Mouse (Mus musculus): Measurements from ENCODE around the gene Cyld. TPM values are rescaled to one million over a fixed set of nuclear protein-coding genes. Genes with fewer than 3 reads are reported as not detected.

The Cyld gene
- polyA plus RNA-seq, 1 experiment from 2014 or later, result 15.4 TPM

DNA sequence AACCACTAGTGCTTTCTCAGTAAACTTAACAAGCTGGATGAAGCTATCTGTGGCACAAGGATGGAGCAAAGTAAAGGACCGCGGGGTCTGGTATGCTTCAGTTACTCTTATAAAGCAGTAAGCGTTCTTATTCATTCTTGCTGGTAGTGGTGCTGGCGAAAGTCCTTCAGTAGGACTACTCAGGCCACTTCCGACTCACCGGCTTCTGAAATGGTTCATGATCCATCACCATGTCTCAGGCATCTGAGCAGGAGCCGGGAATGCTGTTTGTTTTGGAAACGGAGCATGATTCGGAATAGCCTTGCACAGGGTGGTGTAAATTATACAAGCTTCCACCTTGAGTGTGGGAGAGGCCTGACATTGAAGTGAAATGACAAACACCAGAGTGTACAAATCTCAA is 99.8 kb downstream of the Cyld start:
- H3K9me3 ChIP-seq, result no peaks in the 10 kb centered on the region
- WGBS, result 85% methylated on average over 9 of the region's 9 CpGs
- no peak overlapping the region for H3K4me3 ChIP-seq
- H3K9ac ChIP-seq, result no peak overlapping the region
- 0 out of 2 replicates have a peak, but pooled peaks cover 4% of the 10 kb centered on the region for H3K4me1 ChIP-seq
- H3K4me2 ChIP-seq (replicated peaks), result no peak overlapping the region
- no peaks in the 10 kb centered on the region for H3K36me3 ChIP-seq
- ATAC-seq (ENCODE audit: low FRiP score, low read depth), result no peak
- no peaks in the 10 kb centered on the region for H3K27me3 ChIP-seq
- no peak overlapping the region for H3K27ac ChIP-seq

Other genes starting within 250 kb of the Cyld start
- gene Nkd1, start 175.7 kb upstream of the Cyld start, polyA plus RNA-seq (2015; fragmentation: Nextera tagmentation; extraction: Ambion mirVana), result 58.4 and 64.2 TPM in 2 replicates
- gene Snx20, start 60.9 kb upstream of the Cyld start, polyA plus RNA-seq (2015; fragmentation: Nextera tagmentation; extraction: Ambion mirVana), result 1.2 and 1.5 TPM in 2 replicates
- gene Nod2, start 49.7 kb upstream of the Cyld start, polyA plus RNA-seq (2015; fragmentation: Nextera tagmentation; extraction: Ambion mirVana), result 0.19 and 0.36 TPM in 2 replicates